Mouse (Mus musculus) CH12.LX (cell line): ENCODE measurements at regions not wholly inside any gene's neighbourhood (a gene's known extent, or its start where the extent isn't known, plus 50 kb on each side); places are given as distances from the start of the nearest gene placed in this dataset.

Experiments used
- CTCF ChIP-seq, 2 experiments: IDR thresholded peaks in 1 of 2; conservative IDR thresholded peaks in 1 of 2; 2 replicates each; pipeline ENCODE4 v1.5.1; 2011 to 2012; ENCODE audit warnings: low read depth in 2 of 2, low read length in 2 of 2, improper control_type of control experiment in 1 of 2, inconsistent platforms in 1 of 2, mild to moderate bottlenecking in 1 of 2, moderate library complexity in 1 of 2
- POLR2AphosphoS2 ChIP-seq: IDR thresholded peaks from 2 replicates; pipeline ENCODE4 v1.6.1; 2011; ENCODE audit warnings: low read depth, low read length, improper control_type of control experiment
- USF1 ChIP-seq: IDR thresholded peaks from 2 replicates; pipeline ENCODE4 v1.6.1; 2014; ENCODE audit warnings: low read depth, mild to moderate bottlenecking, inconsistent platforms, low read length, improper control_type of control experiment

DNA sequence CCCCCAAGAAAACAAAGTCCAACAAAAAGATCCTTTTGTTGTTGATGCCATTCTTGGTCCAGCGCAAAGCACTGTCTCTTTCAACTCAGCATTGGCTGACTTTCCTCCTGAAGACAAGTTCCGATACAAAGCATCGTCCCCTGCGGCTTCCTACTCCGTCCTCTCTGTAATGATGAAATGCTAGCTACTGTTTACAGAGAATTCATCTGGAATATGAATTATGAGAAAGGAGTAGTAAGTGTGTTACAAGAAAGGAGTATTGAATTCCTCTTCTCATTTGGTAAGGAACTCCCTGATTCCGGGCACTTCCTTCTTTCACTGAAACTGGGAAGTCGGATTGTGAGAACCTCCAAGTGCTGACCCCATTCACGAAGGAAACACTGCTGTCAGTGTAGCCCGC is 60.9 kb upstream of the Tmco5 start:
- TF ChIP-seq POLR2AphosphoS2: no peak
- TF ChIP-seq USF1: no peak
- TF ChIP-seq CTCF (conservative IDR thresholded peaks at IDR 0.05 in 1 of 2, IDR thresholded peaks at IDR 0.05 in 1 of 2; ENCODE audit: low read depth in 2 of 2, low read length in 2 of 2): no peak
